Mouse (Mus musculus) kidney, adult 2 months (tissue): ENCODE results near the gene Aagab. TPM values are rescaled to one million over a fixed set of nuclear protein-coding genes. Genes with fewer than 3 reads are reported as not detected.

Experiments
- DNase-seq: peaks from one replicate; pipeline ENCODE4 v3.0.0; 2021
- H3K27ac ChIP-seq: fragments of 200-500 bp; 2 replicates; pipeline ENCODE4 v1.5.1; 2012; ENCODE audit warnings: low read depth, low read length, control low read depth, inconsistent platforms; ENCODE audit not compliant: insufficient read depth
- H3K27me3 ChIP-seq: fragments of 200-500 bp; replicated peaks from 2 replicates; pipeline ENCODE4 v1.6.1; 2012; ENCODE audit warnings: mild to moderate bottlenecking, moderate library complexity, low read length, inconsistent platforms; ENCODE audit not compliant: control insufficient read depth, insufficient read depth
- H3K36me3 ChIP-seq: fragments of 200-500 bp; 2 replicates; pipeline ENCODE4 v1.6.1; 2012; ENCODE audit warnings: mild to moderate bottlenecking, moderate library complexity, low read length, inconsistent platforms; ENCODE audit not compliant: control insufficient read depth, insufficient read depth
- H3K4me1 ChIP-seq: fragments of 200-500 bp; 2 replicates; pipeline ENCODE4 v1.6.1; 2011; ENCODE audit warnings: low read length; ENCODE audit not compliant: control insufficient read depth, insufficient read depth
- H3K4me3 ChIP-seq: fragments of 200-500 bp; 2 replicates; pipeline ENCODE4 v1.5.1; 2011; ENCODE audit warnings: mild to moderate bottlenecking, low read depth, low read length, control low read depth; ENCODE audit not compliant: insufficient read depth
- CTCF ChIP-seq: fragments of 200-500 bp; conservative IDR thresholded peaks from 2 replicates; pipeline ENCODE4 v1.5.1; 2011; ENCODE audit warnings: low read depth, mild to moderate bottlenecking, control low read depth, low read length, moderate library complexity, mixed read lengths; ENCODE audit not compliant: insufficient read depth, insufficient read length
- POLR2A ChIP-seq: fragments of 200-500 bp; IDR thresholded peaks from one replicate; pipeline ENCODE4 v1.6.1; 2011; ENCODE audit warnings: low read depth, low read length, control low read depth
- WGBS: fragments of 180-500 bp; shearing (Covaris S2); methylation state at CpG from one replicate; pipeline ENCODE4 v1.1.7; 2018; 5-methylcytosine and 5-hydroxymethylcytosine counted together
- polyA plus RNA-seq: library from polyadenylated mRNA; depleted of rRNA; stranded (reverse); fragments of >200 nt; gene quantifications from 2 replicates; pipeline ENCODE4 v1.2.3, GENCODE M21; 2012

Gene Aagab
- polyA plus RNA-seq, 1 experiment = 15.7 TPM

- peaks cover 38% of the 10 kb centered on the region for H3K4me1 ChIP-seq
- DNase-seq = peak; percentile 36
These were observed 9.5 kb downstream of the Aagab start for GRCm38 (mm10) chr9:63611967-63612366.

GRCm38 (mm10) chr9:63612565-63613515 is 10.4 kb downstream of the Aagab start:
- Histone ChIP-seq H3K4me1 (peaks cover 38% of the 10 kb centered on the region), H3K4me3 (no peak overlapping the region), H3K27me3 (no peaks in the 10 kb centered on the region), H3K27ac (peak overlapping the region; percentile 34; the same call in 1 of the 2 replicates), H3K36me3 (no peaks in the 10 kb centered on the region)
- TF ChIP-seq CTCF = peak; percentile 47
- TF ChIP-seq POLR2A = no peak
- 36% methylated on average over 16 of the region's 16 CpGs for WGBS
- peak; percentile 29 for DNase-seq

More at GRCm38 (mm10) chr9:63611967-63612366, 9.5 kb downstream of the Aagab start:
- 42% methylated on average over 5 of the region's 5 CpGs for WGBS
- Histone ChIP-seq H3K4me3 (no peak overlapping the region), H3K27ac (peak overlapping the region; percentile 29; the same call in 1 of the 2 replicates), H3K36me3 (no peaks in the 10 kb centered on the region), H3K27me3 (no peaks in the 10 kb centered on the region)
- TF ChIP-seq POLR2A = no peak
- TF ChIP-seq CTCF = no peak

- TF ChIP-seq CTCF = no peak
- no peak for TF ChIP-seq POLR2A
- no peaks in the 10 kb centered on the region for H3K36me3 ChIP-seq
- H3K4me3 ChIP-seq = no peak overlapping the region
- H3K4me1 ChIP-seq = peaks cover 38% of the 10 kb centered on the region
- H3K27me3 ChIP-seq = no peaks in the 10 kb centered on the region
- WGBS = 7% methylated on average over 1 of the region's 1 CpGs
- DNase-seq = peak; percentile 62
- peak overlapping the region; percentile 34; the same call in 1 of the 2 replicates for H3K27ac ChIP-seq
These were observed 11.1 kb downstream of the Aagab start for GRCm38 (mm10) chr9:63613569-63613968.

- no peaks in the 10 kb centered on the region for H3K27me3 ChIP-seq
- H3K4me3 ChIP-seq = no peak overlapping the region
- H3K27ac ChIP-seq = no peak overlapping the region
- 65% methylated on average over 11 of the region's 11 CpGs for WGBS
- TF ChIP-seq CTCF (no peak), POLR2A (no peak)
- DNase-seq = peak; percentile 23
- H3K4me1 ChIP-seq = peaks cover 33% of the 10 kb centered on the region
- no peaks in the 10 kb centered on the region for H3K36me3 ChIP-seq
These were observed 11.8 kb downstream of the Aagab start for GRCm38 (mm10) chr9:63614018-63614985.

GRCm38 (mm10) chr9:63617967-63618366 is 15.5 kb downstream of the Aagab start:
- no peak for DNase-seq
- TF ChIP-seq CTCF = no peak
- no peak for TF ChIP-seq POLR2A
- H3K4me3 ChIP-seq = no peak overlapping the region
- H3K36me3 ChIP-seq = no peaks in the 10 kb centered on the region
- peaks cover 9% of the 10 kb centered on the region for H3K4me1 ChIP-seq
- no peaks in the 10 kb centered on the region for H3K27me3 ChIP-seq
- 83% methylated on average over 2 of the region's 2 CpGs for WGBS
- no peak overlapping the region for H3K27ac ChIP-seq

GRCm38 (mm10) chr9:63623895-63624569 is 21.6 kb downstream of the Aagab start:
- Histone ChIP-seq H3K36me3 (no peaks in the 10 kb centered on the region), H3K27ac (no peak overlapping the region), H3K27me3 (no peaks in the 10 kb centered on the region), H3K4me1 (no peaks in the 10 kb centered on the region), H3K4me3 (no peak overlapping the region)
- TF ChIP-seq POLR2A (no peak), CTCF (0 out of 2 replicates have a peak, but pooled peaks have one; percentile 7)
- WGBS = 83% methylated on average over 15 of the region's 15 CpGs
- DNase-seq = no peak
